Mouse (Mus musculus) spleen, postnatal 14 days (tissue): ENCODE results near the gene Coro7.
"Not testable (repeated sequence)": the region's sequence is repeated elsewhere in the genome, so short reads cannot be mapped to it uniquely, and the experiment has no call there.

ENCODE experiments used
- DNase-seq, 2 experiments: peaks; one replicate each; pipeline ENCODE4 v3.0.0; 2021 to 2022; ENCODE audit warnings: low spot score in 2 of 2

Coro7 gene

DNA sequence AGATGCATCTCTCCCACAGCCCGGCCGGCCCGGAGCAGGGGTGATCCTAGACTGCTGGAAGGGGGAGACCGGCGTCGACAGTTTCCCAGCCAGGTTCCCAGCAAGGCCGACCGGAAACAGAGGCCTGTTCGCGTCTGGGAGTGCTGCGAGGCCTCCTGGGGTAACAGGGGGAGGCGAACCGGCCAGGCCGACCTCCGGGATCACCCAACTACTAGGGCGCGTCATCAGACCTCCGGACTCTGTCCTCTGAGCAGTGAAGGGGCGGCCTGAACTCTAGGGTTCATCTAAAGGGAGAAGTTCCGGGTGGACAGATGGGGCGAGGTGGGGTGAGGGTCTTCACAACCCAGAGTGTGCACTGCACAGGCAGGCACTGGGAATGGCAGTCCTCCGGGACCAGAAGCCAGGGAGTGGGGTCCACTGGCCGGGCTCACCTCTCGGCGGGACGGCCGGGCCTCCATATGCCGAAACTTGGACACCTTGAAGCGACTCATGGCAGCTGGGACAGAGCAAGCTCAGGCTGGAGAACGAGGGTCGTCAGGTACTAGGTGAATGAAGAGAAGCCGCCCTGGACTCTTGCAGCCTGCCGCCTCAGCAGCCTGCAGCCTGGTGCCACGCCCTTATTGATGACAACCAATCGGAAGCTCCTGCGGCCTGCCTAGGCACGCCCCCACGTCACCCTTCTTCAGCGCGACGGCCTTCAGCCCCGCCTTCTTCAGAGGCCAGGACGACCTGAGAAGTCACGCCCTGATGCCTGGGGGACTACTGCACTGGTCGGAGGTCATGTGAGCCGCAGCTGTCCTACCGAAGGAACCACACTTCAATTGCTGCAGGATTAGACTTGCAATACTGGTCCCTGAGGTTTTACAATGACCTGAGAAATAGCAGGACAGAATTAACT, at the start of gene Coro7:
TSS of gene Coro7 (minus strand) at position 657 of the 898 bp plus-strand sequence.
- DNase-seq: peak; percentile 84 to 90

DNA sequence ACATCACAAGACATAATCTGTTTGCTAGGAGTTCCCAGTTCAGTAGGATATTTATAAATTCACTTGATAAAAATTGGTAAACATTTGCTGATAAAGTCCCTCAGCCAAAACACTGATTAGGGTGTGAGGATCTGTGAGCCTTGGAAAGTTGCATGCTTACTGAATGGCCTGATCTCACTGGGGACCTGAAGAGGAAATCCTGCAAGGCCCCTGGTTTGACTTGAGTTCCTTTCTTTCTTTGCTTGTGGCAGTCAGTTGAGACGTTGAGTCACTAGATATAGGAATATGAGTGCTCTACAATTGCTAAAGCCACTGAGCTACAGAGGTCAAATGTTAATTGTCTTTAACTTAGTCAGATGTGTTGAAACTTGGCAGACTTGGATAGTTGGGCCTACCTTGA, 48.4 kb upstream of the Coro7 start:
- no peak for DNase-seq

DNA sequence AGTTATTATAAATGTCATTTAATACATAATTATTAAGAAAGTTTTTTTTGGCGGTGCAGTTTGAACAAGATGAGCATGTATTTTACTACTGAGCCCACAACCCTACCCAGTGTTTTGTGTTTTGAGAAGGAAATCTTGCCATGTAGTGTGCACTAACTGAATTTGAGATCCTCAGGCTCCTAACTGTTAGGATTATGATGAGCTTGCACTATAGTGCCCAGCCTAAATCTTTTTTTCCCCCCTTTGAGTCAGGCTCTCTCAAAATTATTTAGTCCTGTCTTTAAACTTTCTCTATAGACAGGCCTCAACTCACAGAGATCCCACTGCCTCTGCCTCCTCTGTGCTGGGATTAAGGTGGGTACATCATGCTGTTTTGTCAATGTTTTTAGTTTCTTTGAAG, 47.9 kb upstream of the Coro7 start:
- no peak for DNase-seq

DNA sequence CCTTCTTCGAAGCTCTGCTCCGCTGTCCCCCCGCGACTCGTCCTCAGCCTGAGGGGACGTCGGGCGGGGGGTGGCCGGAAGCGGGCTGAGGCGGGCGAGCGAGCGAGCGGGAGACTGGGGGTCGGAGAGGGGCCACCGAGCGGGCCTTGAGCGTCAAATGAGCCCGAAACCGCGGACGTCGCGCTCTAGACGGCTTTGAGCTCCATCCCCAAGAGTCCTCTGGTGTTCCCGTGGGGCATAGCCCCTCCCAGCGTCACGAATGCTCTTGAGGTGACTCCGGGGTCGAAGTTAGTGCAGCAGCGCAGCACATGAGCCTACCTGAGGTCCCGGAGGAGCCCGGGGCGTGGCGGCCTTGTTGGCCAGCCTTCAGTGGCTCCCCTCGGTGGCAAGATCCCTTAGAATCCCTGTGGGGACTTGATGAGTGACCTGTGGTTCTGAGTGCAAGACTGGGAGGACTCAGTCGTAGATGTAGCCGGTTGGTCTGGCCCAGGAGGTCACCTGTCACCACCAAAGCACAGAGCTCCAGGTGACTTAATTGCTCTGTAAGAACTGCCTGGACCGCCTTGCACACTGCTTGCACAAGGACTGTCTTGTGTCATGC, 47.1 kb upstream of the Coro7 start:
- peak; percentile 27 to 35 for DNase-seq

DNA sequence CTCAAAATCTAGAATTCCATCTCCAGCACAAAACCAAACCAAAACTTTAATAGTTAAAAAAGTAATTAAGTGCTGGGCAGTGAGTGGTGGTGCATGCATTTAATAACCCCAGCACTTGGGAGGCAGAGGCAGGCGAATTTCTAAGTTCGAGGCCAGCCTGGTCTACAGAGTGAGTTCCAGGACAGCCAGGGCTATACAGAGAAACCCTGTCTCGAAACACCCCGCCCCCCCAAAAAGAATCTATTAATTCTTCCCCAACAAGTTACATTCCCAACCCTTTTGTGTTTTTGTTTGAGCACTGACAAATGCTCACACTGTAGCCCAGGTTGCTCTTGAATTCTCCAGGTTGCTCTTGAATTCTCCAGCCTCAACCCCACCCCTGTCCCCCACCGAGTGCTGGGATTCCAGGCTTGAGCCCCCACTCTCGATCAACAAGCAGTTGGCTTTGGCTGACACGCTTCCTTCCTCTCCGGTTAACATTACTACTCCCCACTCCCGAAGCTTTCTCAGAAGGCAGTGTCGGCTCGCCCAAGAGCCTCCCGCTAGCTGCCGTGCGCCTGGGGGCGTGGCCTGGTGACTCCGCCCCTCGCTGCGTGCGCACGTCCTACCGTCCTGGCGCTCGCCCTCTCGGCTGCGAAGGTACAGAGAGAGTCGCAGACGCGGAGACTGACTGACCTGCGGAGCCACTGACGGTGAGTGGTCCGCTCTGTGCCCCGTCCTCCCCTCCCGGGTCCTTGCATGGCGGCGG, 46.4 kb upstream of the Coro7 start, which contains the start of gene Hmox2:
TSS of gene Hmox2 (plus strand) at position 582 of the 748 bp plus-strand sequence.
- peak; percentile 93 to 97 for DNase-seq

DNA sequence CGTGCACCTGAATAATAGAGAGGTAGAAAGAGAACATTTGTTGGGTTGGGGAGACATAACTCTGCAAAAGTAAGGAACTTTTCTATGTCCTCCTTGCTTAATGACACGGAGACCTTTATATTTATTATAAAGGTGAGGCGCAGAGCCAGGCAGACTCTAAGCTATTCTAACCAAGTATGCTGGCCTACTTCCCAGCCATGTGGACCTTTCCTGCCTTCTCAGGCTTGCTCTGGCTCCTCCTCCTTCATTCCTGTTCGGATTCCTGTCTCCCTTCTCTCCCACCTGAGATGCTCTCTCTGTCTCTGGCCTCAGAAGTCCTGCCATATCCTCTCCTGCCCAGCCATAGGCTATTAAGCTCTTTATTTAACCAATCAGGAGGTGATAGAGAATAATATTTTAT, 45.7 kb upstream of the Coro7 start:
- no peak for DNase-seq

DNA sequence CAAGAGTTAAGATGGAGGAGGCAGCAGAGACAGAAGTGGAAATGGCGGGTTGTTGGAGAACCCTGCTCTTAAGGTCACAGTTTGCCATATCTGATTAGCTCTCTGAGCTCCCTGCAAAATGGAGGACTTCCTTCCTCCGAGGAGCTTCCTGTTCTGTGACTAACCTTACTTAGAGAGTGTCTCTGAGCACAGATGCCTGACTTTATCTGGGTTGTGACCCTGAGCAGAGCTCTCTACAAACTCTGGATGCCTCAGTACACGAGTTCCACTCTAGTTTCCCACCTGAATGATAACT, 43.3 kb upstream of the Coro7 start:
- no peak for DNase-seq

DNA sequence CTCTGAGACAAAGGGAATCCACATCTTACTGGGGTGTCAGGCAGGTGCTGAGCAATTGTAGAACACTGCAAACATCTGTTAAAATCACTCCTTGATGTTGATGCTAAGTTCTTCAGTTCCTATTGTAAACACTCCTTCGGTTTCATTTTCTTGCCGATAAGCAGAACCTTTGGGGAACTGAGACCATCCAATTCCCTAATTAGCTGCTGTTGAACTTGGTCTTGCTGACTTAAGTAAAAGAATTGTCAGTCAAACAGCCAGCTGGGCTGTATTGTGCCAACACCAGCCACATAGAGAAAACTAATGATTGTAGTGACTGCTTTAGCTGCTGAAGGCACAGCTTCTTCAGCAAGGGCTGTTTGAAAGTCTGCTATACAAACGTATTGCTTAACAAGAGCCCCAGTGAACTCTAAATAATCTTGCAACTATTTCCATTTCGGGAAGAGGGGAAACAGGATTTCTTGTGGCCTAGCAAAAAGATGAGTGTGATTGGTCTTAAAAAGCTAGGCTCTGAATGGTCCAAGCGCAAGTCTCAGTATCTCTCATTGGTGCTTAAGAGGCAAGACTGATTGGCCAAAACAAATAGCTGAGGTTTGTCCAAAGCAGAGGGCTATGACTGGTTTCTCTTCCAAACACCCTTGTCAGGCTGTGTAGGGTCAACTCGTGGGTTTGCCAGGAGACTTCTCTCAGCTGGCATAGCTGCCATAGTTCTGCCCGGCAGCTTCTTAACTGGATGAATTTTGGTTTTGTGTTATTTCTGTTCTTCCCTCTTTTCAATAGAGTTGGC, 42.7 kb upstream of the Coro7 start:
- no peak for DNase-seq

DNA sequence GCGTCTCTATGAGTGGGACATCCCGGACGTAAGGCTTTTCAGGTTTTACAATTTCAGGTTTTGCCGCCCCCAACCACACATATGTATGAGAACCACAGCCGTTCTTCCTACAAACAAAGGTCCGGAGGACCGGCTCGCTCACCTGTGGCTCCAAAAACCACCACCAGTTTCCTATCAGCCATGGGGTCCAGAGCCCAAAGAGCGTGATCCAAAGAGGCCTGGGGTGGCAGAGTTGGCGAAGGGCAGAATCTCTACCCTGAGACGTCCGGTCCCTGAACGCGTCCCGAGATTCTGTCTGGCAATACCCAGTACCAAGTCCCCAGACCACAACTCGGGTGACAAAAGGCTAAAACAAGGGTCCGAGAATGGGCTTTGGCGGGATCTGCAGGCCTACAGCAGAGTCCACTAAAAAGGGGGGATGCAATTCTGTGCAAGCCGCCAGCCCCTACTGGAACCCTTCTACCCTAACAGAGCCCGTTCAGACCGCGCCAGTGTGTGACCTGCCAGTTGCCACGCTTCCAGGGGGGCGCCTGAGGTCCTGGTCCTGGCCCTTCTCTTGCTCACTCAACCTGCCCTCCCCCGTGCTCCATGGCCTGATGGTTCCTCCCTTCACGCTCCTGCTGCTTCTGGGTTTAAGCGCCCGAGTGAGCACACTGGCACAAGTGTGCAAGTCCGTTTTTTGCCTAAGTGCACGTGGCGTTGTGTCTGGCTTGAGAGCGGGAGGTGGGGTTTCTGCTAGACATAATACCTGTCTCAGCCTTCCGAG, 39.4 kb upstream of the Coro7 start, which contains the start of gene Nmral1:
TSS of gene Nmral1 (minus strand) at position 604 of the 766 bp plus-strand sequence.
- peak; percentile 44 to 50 for DNase-seq

DNA sequence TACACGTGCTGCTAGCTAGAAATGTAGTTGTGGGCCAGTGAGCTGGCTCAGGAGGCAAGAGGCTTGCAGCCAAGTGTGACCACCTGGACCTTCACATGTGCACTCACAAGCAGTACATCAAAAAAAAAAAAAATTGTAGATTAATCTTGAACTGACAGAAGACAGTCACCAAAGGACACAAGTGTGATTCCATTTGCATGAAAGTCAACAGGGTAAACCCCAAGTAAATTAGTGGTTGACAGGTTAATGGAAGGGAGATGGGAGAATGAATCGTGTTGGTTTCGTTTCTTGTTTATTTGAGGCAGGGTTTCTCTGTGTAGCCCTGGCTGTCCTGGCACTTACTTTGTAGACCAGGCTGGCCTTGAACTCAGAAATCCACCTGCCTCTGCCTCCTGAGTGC, 38.3 kb upstream of the Coro7 start:
- DNase-seq: no peak

DNA sequence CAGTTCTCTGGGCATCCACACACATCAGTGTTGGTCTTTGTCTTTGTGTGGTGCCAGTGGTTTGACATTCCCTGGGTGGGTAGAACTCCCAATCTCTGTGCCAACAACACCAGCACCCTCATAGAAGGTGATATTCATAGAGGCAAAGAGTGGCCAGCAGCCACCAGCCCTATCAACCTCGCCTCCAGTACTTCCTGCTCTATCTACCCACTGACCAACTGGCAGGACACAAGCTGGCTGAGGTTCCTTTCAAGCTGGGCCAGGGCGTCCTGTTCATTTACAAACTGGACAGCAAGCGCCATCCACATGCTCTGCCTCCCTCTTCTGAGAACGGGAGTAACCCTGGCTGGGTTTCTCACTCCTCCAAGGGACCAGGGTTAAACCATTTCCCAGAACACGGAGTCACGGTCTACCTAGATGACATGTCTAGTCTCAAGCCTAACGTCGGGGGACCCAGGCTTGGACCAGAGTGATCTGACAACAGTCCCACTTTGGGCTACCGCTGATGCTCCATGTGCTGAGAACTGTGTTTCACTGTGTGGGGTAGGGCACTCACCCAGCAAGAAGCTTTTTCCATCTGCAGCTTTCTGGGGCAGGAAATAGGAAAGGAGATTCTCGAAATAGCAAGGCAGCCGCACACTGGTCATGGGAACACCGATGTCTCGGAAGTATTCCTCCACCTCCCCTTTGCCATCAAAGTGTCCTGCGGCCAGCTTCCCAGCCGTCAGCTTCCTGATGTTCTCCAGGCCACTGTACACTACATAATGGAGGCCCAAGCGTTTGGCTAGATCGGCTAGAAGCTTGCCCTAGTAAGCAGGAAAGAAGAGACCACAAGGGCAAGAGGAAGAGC, 34.5 kb upstream of the Coro7 start:
- DNase-seq: no peak

DNA sequence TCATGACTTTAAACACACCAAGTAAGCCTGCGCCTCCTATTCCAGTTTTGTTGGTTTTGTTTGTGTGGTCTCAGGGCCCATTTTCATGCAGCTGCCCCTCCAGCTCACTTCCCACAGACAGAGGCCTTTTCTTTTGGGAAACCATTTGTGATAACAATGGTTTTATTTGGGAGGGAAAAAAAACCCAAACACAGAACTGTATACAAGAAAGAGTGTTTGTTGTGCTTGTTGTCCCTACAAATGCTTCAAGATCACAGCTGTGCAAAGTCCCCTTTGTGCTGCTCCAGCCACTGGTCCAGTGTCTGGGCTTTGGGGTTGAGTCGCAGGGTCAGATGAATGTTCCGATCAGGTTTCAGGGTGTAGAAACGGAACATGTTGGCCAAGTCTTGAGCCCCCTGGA, 31.6 kb upstream of the Coro7 start:
- no peak for DNase-seq

DNA sequence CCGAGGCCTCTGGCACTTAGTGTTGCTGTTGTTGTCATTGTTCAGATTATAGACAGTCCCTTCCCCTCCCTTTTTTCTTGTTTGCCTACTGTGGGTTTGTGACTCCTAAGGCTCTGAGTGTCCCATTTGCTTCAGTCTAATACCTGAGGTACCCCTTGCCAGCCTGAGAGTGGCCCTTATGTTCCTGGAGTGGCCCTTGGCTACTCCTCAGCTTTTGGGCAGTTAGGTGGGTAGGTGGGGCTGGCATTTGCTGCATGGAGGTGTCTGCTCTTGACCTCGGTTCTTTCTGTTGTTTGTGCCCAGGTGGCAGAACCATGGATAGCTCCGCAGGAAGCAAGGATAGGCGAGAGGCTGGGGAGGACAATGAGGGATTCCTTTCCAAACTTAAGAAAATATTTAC, 26.0 kb upstream of the Coro7 start:
- DNase-seq: no peak

DNA sequence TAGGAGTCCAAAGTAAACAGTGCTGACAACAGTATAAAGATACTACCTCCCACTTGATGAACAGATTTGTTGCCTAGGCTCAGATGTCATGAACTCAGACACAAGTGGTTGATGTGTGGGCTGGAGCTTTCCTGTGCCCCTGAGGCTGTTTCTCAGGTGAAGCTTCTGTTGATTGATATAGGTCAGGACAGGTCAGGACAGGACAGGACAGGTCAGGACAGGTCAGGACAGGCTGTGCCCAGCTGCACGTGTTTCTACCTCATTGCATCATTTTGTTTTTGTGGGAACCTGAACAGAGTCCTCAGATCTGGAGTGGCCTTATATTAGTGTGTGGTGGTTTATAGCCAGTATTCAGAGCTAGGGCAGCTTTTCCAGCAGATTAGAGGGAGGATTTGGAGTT, 23.1 kb upstream of the Coro7 start:
- DNase-seq: no peak

DNA sequence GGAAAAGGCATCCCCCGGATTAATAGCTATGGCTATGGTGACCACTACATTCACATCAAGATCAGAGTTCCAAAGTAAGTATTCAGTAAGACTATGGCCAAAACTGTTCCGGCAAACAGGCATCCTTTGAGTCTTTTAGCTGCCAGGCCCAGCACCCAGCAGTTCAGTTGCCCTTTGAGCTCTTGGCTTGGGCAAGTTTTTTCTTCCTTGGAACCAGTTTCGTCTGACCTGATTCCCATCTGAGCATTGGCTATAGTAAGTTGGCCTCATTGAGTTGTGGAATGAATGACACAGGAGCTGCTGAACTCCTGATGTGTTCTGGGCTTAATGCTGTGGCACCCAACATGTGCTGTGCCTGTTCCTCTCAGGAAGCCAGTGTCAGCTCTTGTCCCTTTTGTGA, 21.6 kb upstream of the Coro7 start:
- DNase-seq: no peak

DNA sequence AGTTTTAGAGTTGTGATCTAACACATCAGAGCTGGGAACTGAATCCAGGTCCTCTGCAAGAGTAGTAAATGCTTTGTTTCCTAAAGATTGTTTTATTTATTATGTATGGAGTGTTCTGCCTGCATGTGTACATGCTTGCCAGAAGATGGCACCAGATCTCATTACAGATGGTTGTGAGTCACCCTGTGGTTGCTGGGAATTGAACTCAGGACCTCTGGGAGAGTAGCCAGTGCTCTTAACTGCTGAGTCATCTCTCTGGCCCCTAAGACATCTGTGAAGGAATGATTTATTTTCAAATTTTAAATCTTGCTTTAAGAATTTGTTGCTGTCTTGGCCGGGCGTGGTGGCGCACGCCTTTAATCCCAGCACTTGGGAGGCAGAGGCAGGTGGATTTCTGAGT, 9.8 kb upstream of the Coro7 start:
- DNase-seq: not testable (repeated sequence)

DNA sequence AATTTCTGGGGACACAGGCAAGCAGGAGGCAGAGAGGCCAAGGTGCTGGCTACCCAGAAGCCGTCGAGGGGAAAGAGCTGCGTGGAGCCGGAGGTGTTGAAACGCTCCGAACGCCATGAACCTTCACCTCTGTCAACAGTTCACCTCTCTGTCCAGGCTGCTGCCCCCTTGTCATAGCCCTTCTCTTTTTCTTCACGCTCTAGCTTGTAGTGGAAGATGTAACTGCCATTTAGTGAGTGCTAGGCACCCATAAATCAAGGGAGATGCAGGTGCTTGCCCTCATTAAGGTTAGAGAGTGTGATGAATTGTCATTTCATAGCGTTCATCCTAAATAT, 4.8 kb upstream of the Coro7 start:
- no peak for DNase-seq

DNA sequence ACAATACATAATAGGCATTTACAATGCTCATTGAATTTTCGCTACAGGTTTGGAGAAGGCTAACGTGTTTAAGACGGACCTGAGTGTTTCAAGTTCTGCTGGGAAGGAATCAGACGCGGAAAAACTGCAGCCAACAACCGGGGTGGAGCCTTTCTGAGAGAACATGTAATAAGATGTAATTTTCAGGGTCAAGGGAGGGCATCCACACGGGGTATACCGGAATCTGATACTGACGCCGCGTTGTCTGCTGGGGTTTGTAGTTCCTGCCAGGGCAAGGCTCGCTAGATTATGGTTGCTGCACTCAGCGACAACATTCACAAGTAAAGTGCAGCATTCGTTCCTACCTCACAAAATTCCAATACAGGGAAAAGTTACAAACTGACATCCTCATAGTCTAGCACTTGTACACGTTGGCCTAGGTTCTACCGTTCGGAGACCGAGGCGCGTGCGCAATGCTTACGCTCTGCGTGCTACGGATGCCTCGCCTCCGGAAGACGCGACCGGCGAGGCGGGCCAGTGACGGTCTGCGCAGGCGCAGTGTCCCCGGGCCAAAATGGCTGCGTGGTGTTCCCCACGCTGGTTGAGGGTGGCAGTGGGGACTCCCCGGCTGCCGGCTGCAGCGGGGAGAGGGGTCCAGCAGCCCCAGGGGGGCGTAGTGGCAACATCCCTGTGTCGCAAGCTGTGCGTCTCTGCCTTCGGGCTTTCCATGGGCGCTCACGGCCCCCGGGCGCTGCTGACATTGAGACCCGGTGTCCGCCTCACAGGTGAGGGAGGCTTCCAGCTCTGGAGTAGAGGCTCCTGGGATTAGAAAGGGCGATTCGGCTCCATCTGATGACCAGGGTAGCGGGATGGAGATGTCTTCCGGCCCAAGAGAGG, 4.2 kb upstream of the Coro7 start:
- DNase-seq: peak; percentile 95 to 97

DNA sequence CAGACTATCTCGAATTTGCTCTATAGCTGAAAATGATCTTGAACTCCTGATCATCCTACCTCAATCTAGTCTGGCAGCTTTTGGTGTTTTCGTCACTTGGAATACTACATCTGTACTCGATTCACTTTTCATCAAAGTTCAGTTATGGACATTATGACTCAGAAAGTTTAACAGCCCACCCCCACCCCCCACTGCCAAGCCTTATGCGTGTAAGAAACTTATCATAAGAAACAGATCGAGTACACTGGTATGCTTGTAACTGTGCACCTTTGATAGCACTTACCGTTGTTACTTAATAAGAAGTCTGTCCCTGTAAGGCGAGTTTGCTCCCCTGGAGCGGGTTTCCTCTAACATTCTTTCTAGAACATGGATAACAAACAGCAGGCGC, 3.6 kb upstream of the Coro7 start:
- DNase-seq: no peak
